Mouse (Mus musculus): ENCODE results near the gene Omt2b. TPM values are rescaled to one million over a fixed set of nuclear protein-coding genes. Genes with fewer than 3 reads are reported as not detected.
"Not testable (repeated sequence)": the region's sequence is repeated elsewhere in the genome, so short reads cannot be mapped to it uniquely, and the experiment has no call there.

Gene Omt2b
- polyA plus RNA-seq, 1 experiment = not detected

DNA sequence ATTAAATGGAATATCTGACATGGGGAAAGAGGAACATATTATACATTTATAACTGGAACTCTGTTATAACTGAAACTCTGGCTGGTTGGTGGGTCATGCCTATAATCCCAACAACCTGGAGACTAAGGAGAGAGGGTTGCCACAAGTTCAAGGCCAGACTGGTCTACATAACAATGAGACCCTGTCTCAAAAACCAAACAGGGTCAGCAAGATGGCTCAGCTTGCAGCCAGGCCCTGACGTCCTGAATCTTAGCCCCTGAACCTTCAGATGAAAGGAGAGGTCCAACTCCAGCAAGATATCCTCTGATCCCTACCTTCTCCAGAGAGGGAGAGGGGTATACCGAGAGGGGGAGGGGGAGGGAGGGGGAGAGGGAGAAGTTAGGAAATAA is 33.1 kb downstream of the Omt2b start:
- no peak for TF ChIP-seq POLR2A (IDR thresholded peaks at IDR 0.05; ENCODE audit: insufficient read depth, low read length)
- peak; percentile 87 for TF ChIP-seq EP300 (IDR thresholded peaks at IDR 0.05; ENCODE audit: insufficient read depth, low read depth, low read length)
- no peak for TF ChIP-seq CTCF (IDR thresholded peaks at IDR 0.05; ENCODE audit: low read depth, low read length)
- Histone ChIP-seq H3K27ac (ENCODE audit: insufficient read depth, low read length) (peak overlapping the region; percentile 98), H3K4me1 (ENCODE audit: control insufficient read depth, insufficient read depth, low read length) (peaks cover 3% of the 10 kb centered on the region), H3K36me3 (ENCODE audit: control insufficient read depth, insufficient read depth, low read length, poor library complexity, severe bottlenecking) (no peaks in the 10 kb centered on the region), H3K9ac (ENCODE audit: low read depth, poor library complexity, severe bottlenecking) (no peak overlapping the region), H3K9me3 (replicated peaks; ENCODE audit: control insufficient read depth, insufficient read depth, low read length, poor library complexity, severe bottlenecking) (no peaks in the 10 kb centered on the region), H3K4me3 (ENCODE audit: low read depth, low read length) (no peak overlapping the region), H3K27me3 (ENCODE audit: control insufficient read depth, insufficient read depth, low read length, poor library complexity, severe bottlenecking) (no peaks in the 10 kb centered on the region)

DNA sequence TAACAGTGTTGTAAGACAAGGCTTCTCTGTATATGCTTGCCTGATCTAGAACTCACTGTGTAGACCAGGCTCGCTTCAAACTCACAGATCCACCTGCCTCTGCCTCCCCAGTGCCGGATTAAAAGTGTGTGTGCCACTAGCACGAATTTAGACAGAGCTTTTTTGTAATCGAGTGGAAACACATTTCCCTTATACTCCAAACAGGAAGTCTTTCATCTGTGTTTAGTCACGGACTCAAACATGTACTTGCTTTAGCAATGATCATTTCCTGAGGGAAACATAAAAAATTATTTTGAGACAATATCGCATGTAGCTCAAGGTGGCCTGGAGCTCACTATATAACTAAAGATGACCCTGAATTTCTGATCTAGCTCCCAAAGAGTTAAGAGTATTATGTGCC is 36.0 kb downstream of the Omt2b start:
- H3K9ac ChIP-seq (ENCODE audit: low read depth, poor library complexity, severe bottlenecking) = peak overlapping the region; percentile 27; the same call in 1 of the 2 replicates
- H3K27me3 ChIP-seq (ENCODE audit: control insufficient read depth, insufficient read depth, low read length, poor library complexity, severe bottlenecking) = no peaks in the 10 kb centered on the region
- H3K4me3 ChIP-seq (ENCODE audit: low read depth, low read length) = no peak overlapping the region
- no peaks in the 10 kb centered on the region for H3K36me3 ChIP-seq (ENCODE audit: control insufficient read depth, insufficient read depth, low read length, poor library complexity, severe bottlenecking)
- no peak for TF ChIP-seq EP300 (IDR thresholded peaks at IDR 0.05; ENCODE audit: insufficient read depth, low read depth, low read length)
- no peak for TF ChIP-seq POLR2A (IDR thresholded peaks at IDR 0.05; ENCODE audit: insufficient read depth, low read length)
- no peak for TF ChIP-seq CTCF (IDR thresholded peaks at IDR 0.05; ENCODE audit: low read depth, low read length)
- peaks cover 3% of the 10 kb centered on the region for H3K4me1 ChIP-seq (ENCODE audit: control insufficient read depth, insufficient read depth, low read length)
- H3K9me3 ChIP-seq (replicated peaks; ENCODE audit: control insufficient read depth, insufficient read depth, low read length, poor library complexity, severe bottlenecking) = no peaks in the 10 kb centered on the region
- H3K27ac ChIP-seq (ENCODE audit: insufficient read depth, low read length) = peak overlapping the region; percentile 96

DNA sequence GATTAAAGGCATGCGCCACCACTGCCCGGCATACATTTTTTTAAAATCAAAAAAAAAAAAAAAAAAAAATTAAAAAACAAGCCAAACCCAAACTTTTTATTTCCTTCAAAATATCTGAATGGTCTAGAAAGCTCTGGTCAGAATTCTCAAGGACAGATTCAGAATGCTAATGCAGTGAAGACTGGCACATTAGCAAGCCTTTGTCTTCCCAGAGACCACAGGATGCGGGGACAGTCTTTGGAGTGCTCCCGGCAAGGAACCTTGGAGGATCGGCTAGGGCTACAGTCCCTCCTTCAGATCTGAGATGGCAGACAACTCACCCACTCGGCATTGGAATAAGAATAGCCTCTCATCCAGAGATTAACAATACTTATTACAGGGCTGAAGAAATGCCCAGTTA is 37.3 kb downstream of the Omt2b start:
- Histone ChIP-seq H3K36me3 (ENCODE audit: control insufficient read depth, insufficient read depth, low read length, poor library complexity, severe bottlenecking) (no peaks in the 10 kb centered on the region), H3K4me3 (ENCODE audit: low read depth, low read length) (no peak overlapping the region)
- no peak for TF ChIP-seq CTCF (IDR thresholded peaks at IDR 0.05; ENCODE audit: low read depth, low read length)
- TF ChIP-seq EP300 (IDR thresholded peaks at IDR 0.05; ENCODE audit: insufficient read depth, low read depth, low read length) = peak; percentile 99

DNA sequence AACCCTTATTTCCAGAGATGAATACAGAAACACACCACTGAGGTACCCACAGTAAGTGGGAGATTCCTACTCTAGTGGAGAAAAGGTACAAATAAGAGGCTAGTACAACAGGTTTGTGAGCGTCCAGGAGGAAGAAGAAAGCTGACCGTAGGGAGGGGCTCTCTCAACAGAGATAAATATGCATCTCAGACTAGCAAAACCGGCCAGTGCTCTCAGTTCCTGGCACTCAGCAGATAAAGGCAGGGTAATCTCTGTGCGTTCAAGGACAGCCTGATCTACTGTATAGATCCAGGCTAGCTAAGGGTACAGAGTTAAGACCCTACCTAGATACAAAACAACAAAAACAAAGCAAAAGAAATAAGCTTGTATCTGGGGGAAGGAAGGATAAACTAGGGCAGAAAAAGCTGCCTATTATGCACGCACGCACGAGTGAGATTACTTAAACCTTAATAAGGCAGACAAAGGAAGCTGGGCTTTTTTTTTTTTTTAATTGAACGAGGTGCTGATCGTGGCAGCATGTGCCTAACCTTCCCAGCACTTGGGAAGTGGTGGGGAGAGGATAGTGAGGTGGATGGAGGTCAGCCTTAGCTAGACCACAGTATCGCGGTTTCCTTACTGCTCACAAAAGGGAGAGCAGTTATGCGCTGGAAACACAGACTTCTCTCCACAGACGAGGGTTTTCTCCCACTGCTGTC is 38.6 kb downstream of the Omt2b start:
- Histone ChIP-seq H3K27ac (ENCODE audit: insufficient read depth, low read length) (peak overlapping the region; percentile 92), H3K4me1 (ENCODE audit: control insufficient read depth, insufficient read depth, low read length) (peaks cover 2% of the 10 kb centered on the region), H3K4me3 (ENCODE audit: low read depth, low read length) (peak overlapping the region; percentile 69), H3K9me3 (replicated peaks; ENCODE audit: control insufficient read depth, insufficient read depth, low read length, poor library complexity, severe bottlenecking) (no peaks in the 10 kb centered on the region), H3K27me3 (ENCODE audit: control insufficient read depth, insufficient read depth, low read length, poor library complexity, severe bottlenecking) (no peaks in the 10 kb centered on the region), H3K9ac (ENCODE audit: low read depth, poor library complexity, severe bottlenecking) (peak overlapping the region; percentile 95), H3K36me3 (ENCODE audit: control insufficient read depth, insufficient read depth, low read length, poor library complexity, severe bottlenecking) (no peaks in the 10 kb centered on the region)
- peak; percentile 82; the same call in 1 of the 2 replicates for TF ChIP-seq EP300 (IDR thresholded peaks at IDR 0.05; ENCODE audit: insufficient read depth, low read depth, low read length)
- TF ChIP-seq POLR2A (IDR thresholded peaks at IDR 0.05; ENCODE audit: insufficient read depth, low read length) = peak; percentile 46
- TF ChIP-seq CTCF (IDR thresholded peaks at IDR 0.05; ENCODE audit: low read depth, low read length) = no peak

More for the DNA sequence above, 37.3 kb downstream of the Omt2b start:
- Histone ChIP-seq H3K4me1 (ENCODE audit: control insufficient read depth, insufficient read depth, low read length) (peaks cover 2% of the 10 kb centered on the region), H3K9me3 (replicated peaks; ENCODE audit: control insufficient read depth, insufficient read depth, low read length, poor library complexity, severe bottlenecking) (no peaks in the 10 kb centered on the region), H3K9ac (ENCODE audit: low read depth, poor library complexity, severe bottlenecking) (0 out of 2 replicates have a peak overlapping the region, but pooled peaks have one; percentile 95), H3K27me3 (ENCODE audit: control insufficient read depth, insufficient read depth, low read length, poor library complexity, severe bottlenecking) (no peaks in the 10 kb centered on the region), H3K27ac (ENCODE audit: insufficient read depth, low read length) (peak overlapping the region; percentile 96)

DNA sequence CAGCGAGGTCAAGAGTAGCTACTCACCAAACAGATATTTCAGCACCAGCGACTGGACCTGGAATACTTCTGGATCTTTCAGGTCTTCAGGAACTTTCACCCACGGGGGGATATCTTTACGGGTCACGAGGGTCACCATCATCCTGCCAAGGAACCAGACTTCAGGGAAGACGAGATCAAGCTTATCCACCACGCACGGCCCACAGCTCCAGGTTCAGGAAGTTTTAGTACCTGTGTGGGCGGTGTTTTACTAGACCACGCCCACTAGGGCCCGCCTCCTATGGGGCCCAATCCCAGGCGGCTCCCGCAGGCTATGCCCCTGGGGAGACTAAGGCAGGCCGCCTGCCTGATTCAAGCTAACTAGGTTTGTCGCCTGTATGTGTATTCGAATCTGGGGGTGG is 40.6 kb downstream of the Omt2b start, which contains the start of gene Dppa5a:
Dppa5a (minus strand) TSS at position 219 of the 400 bp plus-strand sequence.
- not testable (repeated sequence) for H3K27me3 ChIP-seq (ENCODE audit: control insufficient read depth, insufficient read depth, low read length, poor library complexity, severe bottlenecking); H3K36me3 ChIP-seq (ENCODE audit: control insufficient read depth, insufficient read depth, low read length, poor library complexity, severe bottlenecking); H3K4me1 ChIP-seq (ENCODE audit: control insufficient read depth, insufficient read depth, low read length); H3K9me3 ChIP-seq (replicated peaks; ENCODE audit: control insufficient read depth, insufficient read depth, low read length, poor library complexity, severe bottlenecking)
- H3K27ac ChIP-seq (ENCODE audit: insufficient read depth, low read length) = peak within 1 kb of the TSS; percentile 100
- H3K9ac ChIP-seq (ENCODE audit: low read depth, poor library complexity, severe bottlenecking) = peak within 1 kb of the TSS; percentile 71
- peak within 1 kb of the TSS; percentile 86 for H3K4me3 ChIP-seq (ENCODE audit: low read depth, low read length)
- TF ChIP-seq POLR2A (IDR thresholded peaks at IDR 0.05; ENCODE audit: insufficient read depth, low read length) (peak; percentile 95), EP300 (IDR thresholded peaks at IDR 0.05; ENCODE audit: insufficient read depth, low read depth, low read length) (peak; percentile 86)

DNA sequence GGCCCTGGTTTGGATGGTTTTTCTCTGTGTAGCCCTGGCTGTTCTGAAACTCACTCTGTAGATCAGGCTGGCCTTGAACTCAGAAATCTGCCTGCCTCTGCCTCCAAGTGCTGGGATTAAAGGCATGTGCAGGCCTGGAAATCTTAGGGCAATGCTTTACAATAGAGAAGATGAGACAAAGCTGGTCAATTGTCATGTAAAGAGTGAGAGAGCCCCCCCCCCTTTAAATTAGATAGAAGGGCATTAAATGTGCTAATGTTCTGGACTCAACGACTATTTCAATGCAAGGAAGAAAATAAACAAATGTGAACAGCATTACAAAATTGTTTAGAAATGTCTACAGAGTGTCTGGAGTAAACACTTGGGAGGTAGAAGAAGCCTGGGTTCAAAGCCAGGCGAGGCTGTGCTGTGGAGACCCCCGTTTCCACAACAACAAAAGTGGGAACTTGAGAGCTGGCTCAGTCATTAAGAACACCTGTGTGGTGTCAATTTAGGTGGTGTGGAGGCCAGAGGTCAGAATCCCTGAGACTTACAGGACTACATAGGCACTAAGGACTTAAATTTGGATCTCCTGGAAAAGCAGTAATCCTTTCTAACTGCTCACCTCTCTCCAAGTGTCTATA is 41.4 kb downstream of the Omt2b start:
- no peak overlapping the region for H3K4me3 ChIP-seq (ENCODE audit: low read depth, low read length)
- no peaks in the 10 kb centered on the region for H3K36me3 ChIP-seq (ENCODE audit: control insufficient read depth, insufficient read depth, low read length, poor library complexity, severe bottlenecking)
- H3K4me1 ChIP-seq (ENCODE audit: control insufficient read depth, insufficient read depth, low read length) = peaks cover 5% of the 10 kb centered on the region
- H3K9ac ChIP-seq (ENCODE audit: low read depth, poor library complexity, severe bottlenecking) = peak overlapping the region; percentile 69
- TF ChIP-seq POLR2A (IDR thresholded peaks at IDR 0.05; ENCODE audit: insufficient read depth, low read length) = no peak
- TF ChIP-seq EP300 (IDR thresholded peaks at IDR 0.05; ENCODE audit: insufficient read depth, low read depth, low read length) = no peak
- TF ChIP-seq CTCF (IDR thresholded peaks at IDR 0.05; ENCODE audit: low read depth, low read length) = no peak
- no peaks in the 10 kb centered on the region for H3K9me3 ChIP-seq (replicated peaks; ENCODE audit: control insufficient read depth, insufficient read depth, low read length, poor library complexity, severe bottlenecking)
- no peaks in the 10 kb centered on the region for H3K27me3 ChIP-seq (ENCODE audit: control insufficient read depth, insufficient read depth, low read length, poor library complexity, severe bottlenecking)
- peak overlapping the region; percentile 100 for H3K27ac ChIP-seq (ENCODE audit: insufficient read depth, low read length)
